ENCODE assay signal across 8 mouse cellular contexts in genomic region chr13:46418731-46419545, GRCm38 (mm10). TPM values are rescaled to one million over a fixed set of nuclear protein-coding genes. Genes with fewer than 3 reads are reported as not detected.
DNase-seq lines count a peak whose midpoint lies in the region; ATAC-seq and TF ChIP-seq lines count a peak whose summit lies in the region.

No protein-coding gene starts in this region.

- peak overlapping the region; percentile 58 for H3K27ac ChIP-seq in embryonic facial prominence, embryonic 14.5 days (replicated peaks; ENCODE audit: low read depth, low read length)
- H3K27ac ChIP-seq in intestine, embryonic 15.5 days = peak overlapping the region; percentile 51; the same call in 1 of the 2 replicates
- H3K27ac ChIP-seq in lung, postnatal 0 days (ENCODE audit: low read length) = no peak overlapping the region

- WGBS in embryonic facial prominence, embryonic 14.5 days = 1% methylated on average over 52 of the region's 73 CpGs
- WGBS in intestine, embryonic 15.5 days = 1% methylated on average over 72 of the region's 73 CpGs
- WGBS in lung, postnatal 0 days = 2% methylated on average over 54 of the region's 73 CpGs

- no peaks in the 10 kb centered on the region; the same call in none of the 2 replicates for H3K27me3 ChIP-seq in embryonic facial prominence, embryonic 14.5 days (replicated peaks; ENCODE audit: control insufficient read depth, insufficient read depth, low read length)
- H3K27me3 ChIP-seq in intestine, embryonic 15.5 days (replicated peaks) = peaks cover 3% of the 10 kb centered on the region; the same call in 1 of the 2 replicates
- H3K27me3 ChIP-seq in lung, postnatal 0 days (replicated peaks; ENCODE audit: insufficient read depth, low read length) = no peaks in the 10 kb centered on the region

- no peaks in the 10 kb centered on the region for H3K36me3 ChIP-seq in embryonic facial prominence, embryonic 14.5 days (ENCODE audit: control insufficient read depth, insufficient read depth, low read length)
- no peaks in the 10 kb centered on the region for H3K36me3 ChIP-seq in intestine, embryonic 15.5 days
- H3K36me3 ChIP-seq in lung, postnatal 0 days (ENCODE audit: insufficient read depth, low read length) = no peaks in the 10 kb centered on the region

- TF ChIP-seq CTCF in lung, postnatal 0 days (IDR thresholded peaks at IDR 0.05) = no peak

- peak; percentile 47 to 53 for DNase-seq in layer of hippocampus, postnatal 10 days (ENCODE audit: low spot score in 2 of 2)
- no peak for DNase-seq in layer of hippocampus, adult 9-11 months
- peak; percentile 40 for DNase-seq in adrenal gland, postnatal 10 days
- DNase-seq in embryonic facial prominence, embryonic 14.5 days (ENCODE audit: low spot score) = no peak
- DNase-seq in lung, postnatal 0 days (ENCODE audit: low spot score) = peak; percentile 17
- peak; percentile 54 for DNase-seq in right cerebral cortex, postnatal 25 days
- no peak for DNase-seq in frontal cortex, postnatal 36 days (ENCODE audit: low spot score in 2 of 2)

- 0 out of 2 replicates have a peak, but pooled peaks have one; percentile 10 for ATAC-seq in embryonic facial prominence, embryonic 14.5 days (ENCODE audit: low read depth)
- ATAC-seq in intestine, embryonic 15.5 days = peak; percentile 43
- ATAC-seq in lung, postnatal 0 days = peak; percentile 46

- H3K4me3 ChIP-seq in embryonic facial prominence, embryonic 14.5 days (ENCODE audit: low read depth, low read length) = peak overlapping the region; percentile 62
- peak overlapping the region; percentile 66 for H3K4me3 ChIP-seq in intestine, embryonic 15.5 days (replicated peaks)
- H3K4me3 ChIP-seq in lung, postnatal 0 days (ENCODE audit: low read depth, low read length) = peak overlapping the region; percentile 59

- peak overlapping the region; percentile 69 for H3K9ac ChIP-seq in embryonic facial prominence, embryonic 14.5 days (ENCODE audit: low read depth, low read length)
- peak overlapping the region; percentile 64 for H3K9ac ChIP-seq in intestine, embryonic 15.5 days
- peak overlapping the region; percentile 48 for H3K9ac ChIP-seq in lung, postnatal 0 days (replicated peaks; ENCODE audit: low read depth)

- H3K4me1 ChIP-seq in embryonic facial prominence, embryonic 14.5 days (ENCODE audit: control insufficient read depth, insufficient read depth, low read length) = no peaks in the 10 kb centered on the region
- 0 out of 2 replicates have a peak, but pooled peaks cover 2% of the 10 kb centered on the region for H3K4me1 ChIP-seq in intestine, embryonic 15.5 days (replicated peaks)
- no peaks in the 10 kb centered on the region for H3K4me1 ChIP-seq in lung, postnatal 0 days (ENCODE audit: insufficient read depth, low read depth, low read length)

- peak overlapping the region; percentile 97 for H3K4me2 ChIP-seq in embryonic facial prominence, embryonic 14.5 days (ENCODE audit: low read depth, low read length)
- H3K4me2 ChIP-seq in intestine, embryonic 15.5 days (replicated peaks) = peak overlapping the region; percentile 98
- H3K4me2 ChIP-seq in lung, postnatal 0 days (replicated peaks; ENCODE audit: low read depth, low read length) = peak overlapping the region; percentile 84

- H3K9me3 ChIP-seq in embryonic facial prominence, embryonic 14.5 days (ENCODE audit: control insufficient read depth, low read length) = no peaks in the 10 kb centered on the region
- H3K9me3 ChIP-seq in intestine, embryonic 15.5 days = no peaks in the 10 kb centered on the region
- no peaks in the 10 kb centered on the region for H3K9me3 ChIP-seq in lung, postnatal 0 days (ENCODE audit: low read length)

- no peak for TF ChIP-seq EP300 in lung, postnatal 0 days (IDR thresholded peaks at IDR 0.05)

RNA-seq across cellular contexts. Expression of gene Rbm24, which starts 0.7 kb away (rescaled TPM):
- total RNA-seq in layer of hippocampus, postnatal 10 days (2021) = 10 to 100 TPM; 10.6 to 14.5 TPM
- 10 to 100 TPM in 1 of 2 experiments, 1 to 10 TPM in 1; 8.8 to 20.3 TPM for total RNA-seq in adrenal gland, postnatal 10 days (2021)
- 13.3 and 15.6 TPM in 2 replicates for polyA plus RNA-seq in embryonic facial prominence, embryonic 14.5 days (2014; fragmentation: Nextera tagmentation; extraction: Ambion mirVana)
- 1.7 and 2.0 TPM in 2 replicates for polyA plus RNA-seq in intestine, embryonic 15.5 days (2015; fragmentation: Nextera tagmentation; extraction: Ambion mirVana)
- polyA plus RNA-seq in lung, postnatal 0 days (2015; fragmentation: Nextera tagmentation; extraction: Ambion mirVana) = 2.5 and 2.9 TPM in 2 replicates

Comparison
In these comparisons a context has a peak if more than half of its experiments do, and no peak if none do; other contexts are left out.
1. DNase-seq: peak in layer of hippocampus, postnatal 10 days (2 of 2), adrenal gland, postnatal 10 days (single experiment), lung, postnatal 0 days (single experiment) and right cerebral cortex, postnatal 25 days (single experiment); none in layer of hippocampus, adult 9-11 months (single experiment), embryonic facial prominence, embryonic 14.5 days (single experiment) and frontal cortex, postnatal 36 days (0 of 2).
2. Peak in every context shown above with its lines, with median percentiles within 50 percentile points of each other: ATAC-seq, H3K4me2 ChIP-seq, H3K4me3 ChIP-seq and H3K9ac ChIP-seq.